Mouse (Mus musculus) frontal cortex, postnatal 10 days (tissue): ENCODE results near the gene Emp1.

ENCODE experiments used
- DNase-seq, 2 experiments: peaks; one replicate each; pipeline ENCODE4 v3.0.0; 2022; ENCODE audit warnings: low spot score in 2 of 2, mixed read lengths in 1 of 2

Gene Emp1

DNA sequence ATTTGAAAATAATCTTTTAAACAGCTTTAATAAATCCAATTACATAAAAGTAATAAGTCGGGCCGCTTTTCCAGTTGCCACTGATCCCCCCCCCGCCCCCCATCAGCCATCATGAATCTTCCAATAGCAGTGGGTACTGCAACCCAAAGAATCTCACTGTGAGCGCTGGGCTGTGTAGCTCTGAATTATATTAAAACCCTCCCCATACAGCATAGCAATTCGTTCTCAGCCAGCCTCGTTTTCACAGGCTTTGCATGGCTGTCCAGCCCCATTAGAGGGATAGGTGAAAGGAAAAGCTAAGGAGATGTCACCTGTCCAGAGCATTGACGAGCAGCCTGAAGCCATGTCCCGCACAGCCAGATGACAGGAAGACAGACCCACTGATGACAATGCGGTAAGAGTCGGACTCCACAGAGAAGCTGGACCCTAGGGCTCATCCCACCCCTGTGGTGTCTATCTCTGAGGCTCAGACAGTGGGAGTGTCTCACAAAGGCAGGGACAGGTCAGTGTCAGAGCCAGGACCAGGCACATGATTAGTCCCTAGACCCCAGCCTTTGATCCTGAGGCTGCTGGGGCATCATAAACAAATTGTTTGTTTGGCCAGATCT, 49.5 kb downstream of the Emp1 start:
- DNase-seq, result no peak

DNA sequence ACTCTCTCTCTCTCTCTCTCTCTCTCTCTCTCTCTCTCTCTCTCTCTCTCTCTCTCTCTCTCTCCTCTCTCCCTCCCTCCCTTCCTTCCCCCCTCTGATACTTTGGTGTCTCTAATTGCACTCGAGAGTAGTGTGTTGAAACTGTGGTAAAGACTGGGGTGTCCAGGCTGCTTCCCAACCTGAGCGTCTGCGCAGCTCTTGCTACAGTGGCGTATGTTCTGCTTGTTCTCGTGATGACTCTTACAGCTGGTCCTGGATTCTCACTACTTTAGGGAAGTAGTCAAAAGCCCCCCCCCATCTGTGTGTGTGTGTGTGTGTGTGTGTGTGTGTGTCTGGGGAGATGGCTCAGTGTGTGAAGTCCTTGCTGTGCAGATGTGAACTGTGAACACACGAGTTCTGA, 50.3 kb downstream of the Emp1 start:
- no peak for DNase-seq

DNA sequence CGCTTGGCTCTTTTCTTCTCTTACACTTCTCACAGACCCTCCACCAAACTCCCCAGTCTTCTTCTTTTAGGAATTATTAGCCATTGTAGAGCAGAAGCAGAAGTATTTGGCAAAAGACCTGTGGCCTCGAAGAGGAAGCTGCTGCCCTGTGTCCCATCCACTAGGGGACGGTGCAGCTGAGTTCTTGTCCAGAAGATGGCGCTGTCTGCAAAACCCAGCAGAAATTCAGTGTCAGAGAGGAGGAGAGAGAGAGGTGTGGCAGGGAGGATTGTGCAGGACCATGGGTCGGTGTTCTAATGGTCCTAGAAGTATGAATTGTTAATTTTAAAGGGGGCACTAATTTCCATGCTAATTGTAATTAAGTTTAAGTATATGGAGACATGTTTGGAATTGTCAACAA, 55.1 kb downstream of the Emp1 start:
- peak in 1 of 2 experiments; percentile 56 for DNase-seq

DNA sequence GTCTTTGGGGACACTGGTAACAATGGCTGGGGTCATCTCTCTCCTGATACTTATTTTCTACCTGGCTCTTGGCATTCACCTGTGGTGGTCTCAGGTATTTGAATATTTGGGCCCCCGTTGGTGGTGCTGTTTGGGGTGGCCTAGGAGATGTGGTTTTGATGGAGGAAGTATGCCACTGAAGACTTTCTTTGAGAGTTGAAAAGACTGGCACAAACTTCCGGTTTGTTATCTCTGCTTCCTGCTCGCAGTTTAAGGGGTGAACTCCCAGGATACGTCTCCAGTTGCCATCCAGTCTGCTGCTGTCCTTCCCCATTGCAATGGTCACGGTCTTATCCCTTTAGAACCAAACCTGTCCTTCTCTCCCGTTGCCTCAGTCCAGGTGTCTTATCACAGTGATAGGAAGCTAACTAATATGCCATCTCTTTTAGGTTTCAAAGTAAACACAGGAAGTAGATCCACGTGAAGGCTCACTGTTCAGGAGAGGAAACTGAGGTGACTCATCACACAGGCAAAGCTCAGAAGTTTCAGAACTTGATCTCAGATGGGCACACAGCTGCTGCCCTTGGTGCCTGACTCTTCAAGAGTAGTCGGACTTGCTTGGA, 56.0 kb downstream of the Emp1 start:
- no peak for DNase-seq

DNA sequence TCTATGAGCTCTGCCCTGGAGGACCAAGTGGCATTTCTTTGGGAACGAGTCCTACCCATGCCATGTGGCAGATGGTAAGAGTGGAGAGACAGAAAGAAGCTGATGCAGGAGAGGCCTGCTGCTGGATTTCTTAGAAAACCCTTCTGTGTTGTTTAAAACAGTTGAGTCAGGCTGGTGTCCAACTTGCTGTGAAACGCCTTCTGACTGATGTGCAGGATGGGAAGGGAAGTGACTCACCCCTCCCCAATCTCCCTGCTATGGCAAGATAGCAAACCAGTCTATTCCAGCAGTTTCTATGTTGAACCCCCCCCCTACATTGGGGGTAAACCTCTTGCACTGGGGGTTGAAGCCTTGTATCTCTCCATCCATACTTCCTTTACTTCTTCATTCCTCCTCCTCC, 65.9 kb downstream of the Emp1 start:
- DNase-seq, result no peak

DNA sequence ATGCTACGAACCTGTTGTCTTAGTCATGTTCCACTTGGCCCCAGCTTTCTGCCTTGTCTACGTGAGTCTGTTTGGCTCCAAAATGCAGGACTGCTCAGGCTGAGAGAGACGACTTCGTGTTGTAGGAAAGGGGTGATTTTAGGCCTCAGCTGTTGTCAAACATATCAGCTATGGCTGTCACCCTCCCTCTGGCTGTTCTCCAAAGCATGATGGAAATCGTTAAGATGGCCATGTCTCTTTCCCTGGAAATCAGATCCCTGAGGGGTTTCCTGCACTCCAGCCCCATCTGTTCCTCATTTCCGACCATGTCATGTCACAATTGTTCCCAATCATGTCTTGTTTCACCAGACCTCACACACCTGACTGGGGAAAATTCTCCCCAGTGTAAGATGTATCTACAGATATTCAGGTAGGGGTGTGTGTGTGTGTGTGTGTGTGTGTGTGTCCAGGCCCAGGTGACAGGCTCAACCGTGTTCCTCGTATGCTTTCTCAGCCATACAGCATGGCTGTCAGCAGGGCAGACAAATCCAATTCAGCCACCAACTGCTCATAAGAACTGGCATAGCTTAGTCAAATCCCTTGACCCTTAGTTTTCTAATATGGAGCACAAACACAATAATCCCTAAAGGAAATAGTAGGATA, 67.0 kb downstream of the Emp1 start:
- DNase-seq, result no peak

DNA sequence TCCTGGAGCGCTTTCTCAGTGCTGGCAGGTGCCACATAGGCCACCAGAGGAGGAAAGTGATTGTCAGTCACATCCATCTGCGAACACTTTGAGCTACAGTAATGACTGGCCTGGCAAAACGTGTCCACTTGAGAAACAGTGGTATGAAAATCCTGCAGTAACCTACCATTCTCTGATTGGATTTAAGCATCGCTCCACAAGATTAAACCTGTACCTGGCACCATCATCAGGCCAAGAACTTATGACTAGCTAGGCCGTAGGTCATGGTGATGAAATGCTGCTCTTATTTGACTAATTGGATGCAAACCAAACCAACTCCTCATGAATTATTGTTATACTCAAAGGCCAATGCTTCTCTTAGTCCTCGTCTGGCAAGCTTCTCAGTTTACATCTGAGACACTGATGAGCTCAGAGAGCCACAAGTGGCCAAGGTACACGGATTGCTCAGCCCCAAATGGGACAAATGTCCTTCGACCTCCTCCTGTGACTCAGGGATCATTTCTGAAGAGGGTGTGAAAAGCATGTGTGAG, 68.2 kb downstream of the Emp1 start:
- DNase-seq, result no peak
